8 mouse cellular contexts compared by ENCODE assay signal in the genomic region with DNA sequence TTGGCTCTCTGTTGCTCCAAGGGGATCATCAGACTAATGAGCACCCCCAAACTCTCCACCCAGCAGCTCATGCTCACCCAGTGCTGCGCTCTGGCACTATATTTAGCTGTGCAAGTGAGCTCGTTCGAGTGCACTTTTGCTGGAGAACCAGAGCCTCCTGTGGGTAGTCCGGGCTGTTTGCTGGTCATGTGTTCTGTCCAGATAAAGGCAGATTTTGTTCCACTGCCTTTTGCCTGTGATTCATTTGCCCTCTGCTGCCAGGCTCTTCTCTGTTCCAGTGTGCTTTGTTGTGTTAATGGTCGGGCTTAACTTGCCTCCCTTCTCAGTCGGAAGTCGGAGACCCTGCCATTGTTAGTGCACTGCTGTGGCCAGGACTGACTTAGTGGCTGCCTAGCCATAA. TPM values are rescaled to one million over a fixed set of nuclear protein-coding genes. Genes with fewer than 3 reads are reported as not detected.
DNase-seq lines count a peak whose midpoint lies in the region; TF ChIP-seq lines count a peak whose summit lies in the region.

No protein-coding gene starts in this region.

- peak; percentile 34; the same call in 1 of the 2 replicates for TF ChIP-seq POLR2A in cortical plate, adult 2 months (IDR thresholded peaks at IDR 0.05; ENCODE audit: extremely low read depth, insufficient read depth, low read length)

- no peak for TF ChIP-seq CTCF in cortical plate, adult 2 months (IDR thresholded peaks at IDR 0.05; ENCODE audit: extremely low read depth, insufficient read depth, low read length)

- H3K4me3 ChIP-seq in cortical plate, adult 2 months (ENCODE audit: insufficient read depth, low read length): peak overlapping the region; percentile 50

- peak overlapping the region; percentile 89 for H3K27ac ChIP-seq in cortical plate, adult 2 months (ENCODE audit: insufficient read depth, low read length)

- H3K4me1 ChIP-seq in cortical plate, adult 2 months (ENCODE audit: control insufficient read depth, insufficient read depth, low read length): no peaks in the 10 kb centered on the region; the same call in 1 of the 2 replicates

- peak; percentile 55 for DNase-seq in layer of hippocampus, adult 11-12 months (ENCODE audit: low spot score)
- DNase-seq in layer of hippocampus, postnatal 25 days (ENCODE audit: extremely low spot score in 1 of 2, low spot score in 1 of 2): no peak
- DNase-seq in heart, postnatal 4 days: peak; percentile 65
- DNase-seq in neural tube, embryonic 10.5 days (ENCODE audit: extremely low spot score, low spot score): peak; percentile 29
- no peak for DNase-seq in layer of hippocampus, postnatal 10 days (ENCODE audit: low spot score in 2 of 2)
- no peak for DNase-seq in urinary bladder, postnatal 25 days (ENCODE audit: low spot score)
- DNase-seq in yolk sac, embryonic 10.5 days (ENCODE audit: low spot score): no peak

RNA-seq across cellular contexts. Expression of a gene that starts 0.4 kb away (rescaled TPM):
- total RNA-seq in layer of hippocampus, postnatal 25 days (2021): 1 to 10 TPM; 5.3 to 9.0 TPM
- 1.3 and 1.8 TPM in 2 replicates for polyA plus RNA-seq in cortical plate, adult 2 months (2012; rRNA removed)
- 1 to 10 TPM; 3.7 to 4.8 TPM for total RNA-seq in heart, postnatal 4 days (2021)
- 1 to 10 TPM; 1.5 to 2.2 TPM for total RNA-seq in layer of hippocampus, postnatal 10 days (2021)

RNA-seq across cellular contexts. Expression of a gene that starts 3.0 kb away (rescaled TPM):
- 100 to 1,000 TPM; 101 to 117 TPM for total RNA-seq in layer of hippocampus, postnatal 25 days (2021)
- polyA plus RNA-seq in cortical plate, adult 2 months (2012; rRNA removed): 150 and 157 TPM in 2 replicates
- total RNA-seq in heart, postnatal 4 days (2021): 10 to 100 TPM; 46.5 to 47.7 TPM
- 10 to 100 TPM; 89.4 to 94.3 TPM for total RNA-seq in layer of hippocampus, postnatal 10 days (2021)

RNA-seq across cellular contexts. Expression of a gene that starts 12.4 kb away (rescaled TPM):
- total RNA-seq in layer of hippocampus, postnatal 25 days (2021): 100 to 1,000 TPM; 128 to 145 TPM
- 55.3 and 60.4 TPM in 2 replicates for polyA plus RNA-seq in cortical plate, adult 2 months (2012; rRNA removed)
- 10 to 100 TPM; 24.5 to 26.4 TPM for total RNA-seq in heart, postnatal 4 days (2021)
- 10 to 100 TPM; 35.3 to 39.3 TPM for total RNA-seq in layer of hippocampus, postnatal 10 days (2021)

RNA-seq across cellular contexts. Expression of a gene that starts 20.5 kb away (rescaled TPM):
- total RNA-seq in layer of hippocampus, postnatal 25 days (2021): 100 to 1,000 TPM; 124 to 135 TPM
- 226 and 237 TPM in 2 replicates for polyA plus RNA-seq in cortical plate, adult 2 months (2012; rRNA removed)
- total RNA-seq in heart, postnatal 4 days (2021): 100 to 1,000 TPM; 150 to 159 TPM
- 100 to 1,000 TPM in 1 of 2 experiments, 10 to 100 TPM in 1; 97.4 to 107 TPM for total RNA-seq in layer of hippocampus, postnatal 10 days (2021)

RNA-seq across cellular contexts. Expression of a gene that starts 34.7 kb away (rescaled TPM):
- total RNA-seq in layer of hippocampus, postnatal 25 days (2021): 10 to 100 TPM; 29.6 to 32.0 TPM
- polyA plus RNA-seq in cortical plate, adult 2 months (2012; rRNA removed): 54.1 and 59.0 TPM in 2 replicates
- total RNA-seq in heart, postnatal 4 days (2021): 1 to 10 TPM in 1 of 2 experiments, under 1 TPM in 1; 0.77 to 1.0 TPM
- total RNA-seq in layer of hippocampus, postnatal 10 days (2021): 10 to 100 TPM; 50.7 to 54.6 TPM

Comparison
In these comparisons a context has a peak if more than half of its experiments do, and no peak if none do; other contexts are left out.
1. DNase-seq: peak in layer of hippocampus, adult 11-12 months (single experiment), heart, postnatal 4 days (single experiment) and neural tube, embryonic 10.5 days (single experiment); none in layer of hippocampus, postnatal 25 days (0 of 2), layer of hippocampus, postnatal 10 days (0 of 2), urinary bladder, postnatal 25 days (single experiment) and yolk sac, embryonic 10.5 days (single experiment).